7 mouse cellular contexts compared by ENCODE assay signal in genomic region chr3:37641796-37642680, GRCm38 (mm10). TPM values are rescaled to one million over a fixed set of nuclear protein-coding genes. Genes with fewer than 3 reads are reported as not detected.
DNase-seq lines count a peak whose midpoint lies in the region; ATAC-seq and TF ChIP-seq lines count a peak whose summit lies in the region.

No protein-coding gene starts in this region.

- H3K4me1 ChIP-seq in embryonic fibroblast, embryonic 13.5 days (ENCODE audit: control insufficient read depth, insufficient read depth, low read length): peaks cover 8% of the 10 kb centered on the region; the same call in 1 of the 2 replicates
- H3K4me1 ChIP-seq in hindbrain, embryonic 13.5 days (replicated peaks): peaks cover 28% of the 10 kb centered on the region
- peaks cover 32% of the 10 kb centered on the region for H3K4me1 ChIP-seq in limb, embryonic 15.5 days
- peaks cover 41% of the 10 kb centered on the region for H3K4me1 ChIP-seq in stomach, embryonic 16.5 days (ENCODE audit: control insufficient read depth, insufficient read depth, low read length)

- no peaks in the 10 kb centered on the region for H3K9me3 ChIP-seq in hindbrain, embryonic 13.5 days
- H3K9me3 ChIP-seq in limb, embryonic 15.5 days: no peaks in the 10 kb centered on the region
- H3K9me3 ChIP-seq in stomach, embryonic 16.5 days (replicated peaks; ENCODE audit: control insufficient read depth, low read length): no peaks in the 10 kb centered on the region

- no peak for ATAC-seq in hindbrain, embryonic 13.5 days (ENCODE audit: low FRiP score)
- ATAC-seq in limb, embryonic 15.5 days (ENCODE audit: insufficient number of reproducible peaks, low FRiP score, low TSS enrichment, low read depth): no peak
- no peak for ATAC-seq in stomach, embryonic 16.5 days (ENCODE audit: insufficient read depth, low FRiP score)

- peaks cover 17% of the 10 kb centered on the region for H3K27me3 ChIP-seq in hindbrain, embryonic 13.5 days
- H3K27me3 ChIP-seq in limb, embryonic 15.5 days: no peaks in the 10 kb centered on the region
- H3K27me3 ChIP-seq in stomach, embryonic 16.5 days (ENCODE audit: control insufficient read depth, insufficient read depth, low read length): no peaks in the 10 kb centered on the region

- DNase-seq in Muller cell, postnatal 12 days (ENCODE audit: inconsistent ontology term): peak; percentile 57
- DNase-seq in layer of hippocampus, adult 9-11 months: no peak
- DNase-seq in urinary bladder, adult 18-20 months (ENCODE audit: low spot score in 2 of 2): no peak

- H3K9ac ChIP-seq in hindbrain, embryonic 13.5 days: peak overlapping the region; percentile 87; the same call in 1 of the 2 replicates
- peak overlapping the region; percentile 81; the same call in 1 of the 2 replicates for H3K9ac ChIP-seq in limb, embryonic 15.5 days
- H3K9ac ChIP-seq in stomach, embryonic 16.5 days (ENCODE audit: low read length): peak overlapping the region; percentile 52

- peak overlapping the region; percentile 85 for H3K4me2 ChIP-seq in hindbrain, embryonic 13.5 days
- peak overlapping the region; percentile 67 for H3K4me2 ChIP-seq in limb, embryonic 15.5 days
- H3K4me2 ChIP-seq in stomach, embryonic 16.5 days (ENCODE audit: low read depth, low read length): peak overlapping the region; percentile 74

- peak overlapping the region; percentile 94 for H3K4me3 ChIP-seq in embryonic fibroblast, embryonic 13.5 days (ENCODE audit: insufficient read depth, low read length)
- peak overlapping the region; percentile 82 for H3K4me3 ChIP-seq in hindbrain, embryonic 13.5 days
- H3K4me3 ChIP-seq in limb, embryonic 15.5 days: peak overlapping the region; percentile 82
- H3K4me3 ChIP-seq in stomach, embryonic 16.5 days (replicated peaks; ENCODE audit: low read length): peak overlapping the region; percentile 94

- H3K27ac ChIP-seq in embryonic fibroblast, embryonic 13.5 days (ENCODE audit: insufficient read depth, low read length): peak overlapping the region; percentile 70
- H3K27ac ChIP-seq in hindbrain, embryonic 13.5 days: no peak overlapping the region
- 0 out of 2 replicates have a peak overlapping the region, but pooled peaks have one; percentile 23 for H3K27ac ChIP-seq in limb, embryonic 15.5 days
- H3K27ac ChIP-seq in stomach, embryonic 16.5 days (ENCODE audit: low read length): peak overlapping the region; percentile 40

- no peak for TF ChIP-seq POLR2A in embryonic fibroblast, embryonic 13.5 days (IDR thresholded peaks at IDR 0.05; ENCODE audit: low read depth, low read length)

- H3K36me3 ChIP-seq in hindbrain, embryonic 13.5 days: peaks cover 24% of the 10 kb centered on the region
- H3K36me3 ChIP-seq in limb, embryonic 15.5 days: peaks cover 28% of the 10 kb centered on the region; the same call in 1 of the 2 replicates
- peaks cover 10% of the 10 kb centered on the region for H3K36me3 ChIP-seq in stomach, embryonic 16.5 days (ENCODE audit: control insufficient read depth, insufficient read depth, low read length)

- TF ChIP-seq CTCF in embryonic fibroblast, embryonic 13.5 days (IDR thresholded peaks at IDR 0.05; ENCODE audit: borderline replicate concordance, insufficient read depth, low read length): no peak

- WGBS in hindbrain, embryonic 13.5 days: 42% methylated on average over 20 of the region's 20 CpGs
- WGBS in limb, embryonic 15.5 days: 22% methylated on average over 20 of the region's 20 CpGs
- WGBS in stomach, embryonic 16.5 days: 26% methylated on average over 20 of the region's 20 CpGs

RNA-seq across cellular contexts. Expression of gene Spry1, which starts 2.3 kb away (rescaled TPM):
- 49.3 and 54.1 TPM in 2 replicates for polyA plus RNA-seq in embryonic fibroblast, embryonic 13.5 days (2011; ENCODE audit: insufficient read length, low read depth, missing spikeins)
- polyA plus RNA-seq in hindbrain, embryonic 13.5 days (2015; fragmentation: Nextera tagmentation; extraction: Ambion mirVana): 4.4 and 5.7 TPM in 2 replicates
- 20.0 and 21.9 TPM in 2 replicates for polyA plus RNA-seq in limb, embryonic 15.5 days (2015; fragmentation: Nextera tagmentation; extraction: Ambion mirVana)
- 12.8 and 13.5 TPM in 2 replicates for polyA plus RNA-seq in stomach, embryonic 16.5 days (2015; fragmentation: Nextera tagmentation; extraction: Ambion mirVana)
